8 mouse cellular contexts compared by ENCODE assay signal in the genomic region with DNA sequence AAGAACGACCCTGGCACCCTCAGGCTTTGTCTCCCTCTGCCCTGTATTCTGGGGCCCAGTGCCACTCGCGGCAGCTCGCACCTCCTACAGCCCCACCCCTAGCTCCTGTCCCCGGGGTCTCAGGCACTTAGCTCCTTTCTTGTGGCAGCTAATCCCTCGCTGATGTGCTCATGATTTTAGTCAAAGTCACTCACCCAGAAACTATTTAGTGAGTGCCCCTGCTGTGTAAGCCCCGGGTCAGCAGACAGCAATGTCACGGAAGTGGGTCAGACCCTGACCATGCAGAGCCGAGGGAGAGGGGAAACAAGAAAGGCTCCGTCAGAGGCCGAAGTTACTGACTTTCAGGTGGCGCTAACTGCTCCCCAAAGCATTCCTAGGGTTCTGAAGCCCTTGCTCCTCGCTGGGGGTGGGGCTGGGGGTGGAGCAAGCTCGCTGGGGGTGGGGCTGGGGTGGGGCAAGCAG. TPM values are rescaled to one million over a fixed set of nuclear protein-coding genes. Genes with fewer than 3 reads are reported as not detected.
A peak's percentile ranks its signal among the peaks of the same experiment; 100 is the strongest.
DNase-seq lines count a peak whose midpoint lies in the region; ATAC-seq and TF ChIP-seq lines count a peak whose summit lies in the region.

No protein-coding gene starts in this region.

- H3K27me3 ChIP-seq in heart, embryonic 10.5 days (ENCODE audit: insufficient read depth, poor library complexity, severe bottlenecking) = peaks cover 38% of the 10 kb centered on the region
- peaks cover 7% of the 10 kb centered on the region; the same call in 1 of the 2 replicates for H3K27me3 ChIP-seq in forebrain, embryonic 14.5 days (replicated peaks; ENCODE audit: control insufficient read depth, insufficient read depth, low read length)
- H3K27me3 ChIP-seq in midbrain, postnatal 0 days (ENCODE audit: insufficient read depth, low read length) = peaks cover 3% of the 10 kb centered on the region; the same call in 1 of the 2 replicates

- ATAC-seq in forebrain, embryonic 14.5 days = no peak
- ATAC-seq in midbrain, postnatal 0 days (ENCODE audit: low FRiP score) = peak; percentile 47; the same call in 1 of the 2 replicates

- no peak overlapping the region; the same call in 1 of the 2 replicates for H3K9ac ChIP-seq in forebrain, embryonic 14.5 days (ENCODE audit: low read length)
- H3K9ac ChIP-seq in midbrain, postnatal 0 days (replicated peaks; ENCODE audit: low read length, poor library complexity, severe bottlenecking) = no peak overlapping the region

- no peak for DNase-seq in heart, embryonic 10.5 days (ENCODE audit: low spot score)
- DNase-seq in heart, postnatal 14 days = no peak
- DNase-seq in forebrain, embryonic 14.5 days (ENCODE audit: low spot score) = no peak
- peak; percentile 50 to 67 for DNase-seq in kidney, postnatal 25 days
- DNase-seq in midbrain, postnatal 0 days (ENCODE audit: low spot score) = no peak
- no peak for DNase-seq in layer of hippocampus, postnatal 10 days (ENCODE audit: low spot score in 2 of 2)
- no peak for DNase-seq in left cerebral cortex, postnatal 4 days
- no peak for DNase-seq in adrenal gland, adult 18-20 months (ENCODE audit: low spot score in 2 of 2)

- 3% methylated on average over 14 of the region's 14 CpGs for WGBS in heart, embryonic 10.5 days
- 1% methylated on average over 13 of the region's 14 CpGs for WGBS in forebrain, embryonic 14.5 days
- WGBS in midbrain, postnatal 0 days = 2% methylated on average over 14 of the region's 14 CpGs

- TF ChIP-seq CTCF in midbrain, postnatal 0 days (IDR thresholded peaks at IDR 0.05) = no peak

- no peaks in the 10 kb centered on the region for H3K9me3 ChIP-seq in heart, embryonic 10.5 days
- no peaks in the 10 kb centered on the region for H3K9me3 ChIP-seq in forebrain, embryonic 14.5 days (replicated peaks; ENCODE audit: control insufficient read depth, low read length)
- H3K9me3 ChIP-seq in midbrain, postnatal 0 days (ENCODE audit: low read length) = no peaks in the 10 kb centered on the region

- peak overlapping the region; percentile 40 for H3K4me3 ChIP-seq in heart, embryonic 10.5 days
- no peak overlapping the region for H3K4me3 ChIP-seq in forebrain, embryonic 14.5 days (ENCODE audit: low read depth, low read length)
- no peak overlapping the region for H3K4me3 ChIP-seq in midbrain, postnatal 0 days (ENCODE audit: low read depth, low read length)

- intact Hi-C loops in heart, postnatal 14 days (cut with DNase I) = no loop called here
- intact Hi-C loops in left cerebral cortex, postnatal 4 days (cut with DNase I) = no loop called here

- peak overlapping the region; percentile 67 for H3K27ac ChIP-seq in heart, embryonic 10.5 days
- no peak overlapping the region for H3K27ac ChIP-seq in forebrain, embryonic 14.5 days (ENCODE audit: low read depth, low read length)
- H3K27ac ChIP-seq in midbrain, postnatal 0 days (ENCODE audit: low read depth, low read length) = no peak overlapping the region

- peaks cover 37% of the 10 kb centered on the region for H3K4me1 ChIP-seq in heart, embryonic 10.5 days
- no peaks in the 10 kb centered on the region for H3K4me1 ChIP-seq in forebrain, embryonic 14.5 days (ENCODE audit: control insufficient read depth, insufficient read depth, low read length)
- no peaks in the 10 kb centered on the region for H3K4me1 ChIP-seq in midbrain, postnatal 0 days (ENCODE audit: insufficient read depth, low read length)

- H3K36me3 ChIP-seq in heart, embryonic 10.5 days = no peaks in the 10 kb centered on the region
- H3K36me3 ChIP-seq in forebrain, embryonic 14.5 days (ENCODE audit: control insufficient read depth, insufficient read depth, low read length) = no peaks in the 10 kb centered on the region
- no peaks in the 10 kb centered on the region for H3K36me3 ChIP-seq in midbrain, postnatal 0 days (ENCODE audit: insufficient read depth, low read length)

- H3K4me2 ChIP-seq in forebrain, embryonic 14.5 days (ENCODE audit: low read length) = peak overlapping the region; percentile 25; the same call in 1 of the 2 replicates
- peak overlapping the region; percentile 30 for H3K4me2 ChIP-seq in midbrain, postnatal 0 days (ENCODE audit: low read depth, low read length, poor library complexity, severe bottlenecking)

RNA-seq across cellular contexts. Expression of a gene that starts 14.7 kb away (rescaled TPM):
- 0.57 and 0.68 TPM in 2 replicates for polyA plus RNA-seq in heart, embryonic 10.5 days (2016; fragmentation: Nextera tagmentation; extraction: Ambion mirVana)
- under 1 TPM in 1 of 2 experiments, not detected in 1; 0.10 TPM for total RNA-seq in heart, postnatal 14 days (2021)
- 0.63 and 0.78 TPM in 2 replicates for polyA plus RNA-seq in forebrain, embryonic 14.5 days (2014; fragmentation: Nextera tagmentation; extraction: Ambion mirVana)
- total RNA-seq in midbrain, postnatal 0 days (2014; rRNA removed) = 0.57 and 3.3 TPM in 2 replicates
- 0.16 and 0.25 TPM in 2 replicates for polyA plus RNA-seq in midbrain, postnatal 0 days (2015; fragmentation: Nextera tagmentation; extraction: Ambion mirVana)
- total RNA-seq in layer of hippocampus, postnatal 10 days (2021) = 1 to 10 TPM in 1 of 2 experiments, under 1 TPM in 1; 0.31 to 2.9 TPM
- under 1 TPM; 0.46 to 0.52 TPM for total RNA-seq in left cerebral cortex, postnatal 4 days (2021)
- under 1 TPM in 1 of 2 experiments, not detected in 1; 0.07 TPM for total RNA-seq in adrenal gland, adult 18-20 months (2021)

Comparison
In these comparisons a context has a peak if more than half of its experiments do, and no peak if none do; other contexts are left out.
1. DNase-seq: peak in kidney, postnatal 25 days (2 of 2); none in heart, embryonic 10.5 days (single experiment), heart, postnatal 14 days (0 of 2), forebrain, embryonic 14.5 days (single experiment), midbrain, postnatal 0 days (single experiment), layer of hippocampus, postnatal 10 days (0 of 2), left cerebral cortex, postnatal 4 days (single experiment) and adrenal gland, adult 18-20 months (0 of 2).